Mouse (Mus musculus) megakaryocyte, embryonic 14.5 days (primary cell): Measurements from ENCODE around the gene Plcd1.

Experiments used
- FLI1 ChIP-seq: IDR thresholded peaks from 2 replicates; pipeline ENCODE4 v1.6.1; 2012; ENCODE audit warnings: low read length, inconsistent platforms, mixed read lengths
- GATA1 ChIP-seq: IDR thresholded peaks from 3 replicates; pipeline ENCODE4 v1.6.1; 2012; ENCODE audit warnings: mixed read lengths, low read length, inconsistent platforms, borderline replicate concordance

- TF ChIP-seq GATA1 (no peak), FLI1 (no peak)
Observed at GRCm38 (mm10) chr9:119083966-119084365, 9.3 kb downstream of the Plcd1 start.
